Mouse (Mus musculus) spleen, adult 2 months (tissue): ENCODE data around the gene Calhm6.

Experiments
- CTCF ChIP-seq: fragments of 200-500 bp; IDR thresholded peaks from 2 replicates; pipeline ENCODE4 v1.5.1; 2011; ENCODE audit warnings: mild to moderate bottlenecking, inconsistent platforms; ENCODE audit not compliant: insufficient read depth, insufficient read length, insufficient replicate concordance; ENCODE audit errors: extremely low read depth
- POLR2A ChIP-seq: fragments of 200-500 bp; IDR thresholded peaks from 2 replicates; pipeline ENCODE4 v1.6.1; 2011; ENCODE audit warnings: low read depth, low read length, inconsistent platforms

- TF ChIP-seq CTCF (no peak), POLR2A (no peak)
These were observed 10.7 kb downstream of the Calhm6 start for GRCm38 (mm10) chr10:34117131-34117530.
